Mouse (Mus musculus): ENCODE measurements around the gene 4930507D05Rik. TPM values are rescaled to one million over a fixed set of nuclear protein-coding genes. Genes with fewer than 3 reads are reported as not detected.
A peak's percentile ranks its signal among the peaks of the same experiment; 100 is the strongest.
"Not testable (repeated sequence)": the region's sequence is repeated elsewhere in the genome, so short reads cannot be mapped to it uniquely, and the experiment has no call there.

Gene 4930507D05Rik
- polyA plus RNA-seq, 1 experiment from 2014 or later: 0.63 TPM

DNA sequence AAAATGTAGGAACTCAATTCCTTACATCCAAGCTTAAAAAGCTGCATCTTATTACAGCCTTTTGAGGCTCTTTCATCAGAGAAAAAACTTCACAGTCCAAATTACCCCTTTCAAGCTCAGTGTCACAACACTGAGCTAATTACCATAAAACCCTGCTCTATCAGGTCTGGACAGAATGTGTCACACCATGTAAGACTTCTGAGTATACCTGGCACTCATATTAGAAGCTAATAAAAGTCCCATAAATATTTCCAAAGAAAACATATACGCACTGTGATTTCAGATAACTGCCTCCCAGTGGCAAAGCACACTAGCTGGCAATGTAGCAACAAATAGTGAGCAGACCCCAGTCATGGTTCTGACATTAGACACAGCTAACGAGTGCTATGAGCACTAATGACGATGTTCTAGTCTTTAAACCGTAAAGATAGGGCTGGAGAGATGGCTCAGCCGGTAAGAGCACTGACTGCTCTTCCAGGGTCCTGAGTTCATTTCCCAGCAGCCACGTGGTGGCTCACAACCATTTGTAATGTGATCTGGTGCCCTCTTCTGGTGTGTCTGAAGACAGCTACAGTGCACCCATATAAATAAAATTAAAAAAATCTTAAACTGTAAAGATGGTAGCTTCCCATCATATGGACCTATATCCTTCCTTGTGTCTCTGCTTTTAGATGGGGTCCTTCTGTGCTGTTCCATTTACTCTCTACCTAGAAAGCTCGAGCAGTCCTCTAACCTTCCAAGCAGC is 32.0 kb downstream of the 4930507D05Rik start:
- no peak overlapping the region for H3K4me3 ChIP-seq
- H3K9me3 ChIP-seq (replicated peaks): no peaks in the 10 kb centered on the region
- WGBS: 74% methylated on average over 7 of the region's 7 CpGs
- no peak overlapping the region for H3K27ac ChIP-seq (ENCODE audit: poor library complexity, severe bottlenecking)
- H3K36me3 ChIP-seq: peaks cover 5% of the 10 kb centered on the region; the same call in 1 of the 2 replicates
- no peak overlapping the region for H3K4me2 ChIP-seq
- no peak overlapping the region for H3K9ac ChIP-seq
- no peaks in the 10 kb centered on the region for H3K4me1 ChIP-seq (replicated peaks)
- H3K27me3 ChIP-seq (replicated peaks): no peaks in the 10 kb centered on the region
- ATAC-seq (ENCODE audit: insufficient number of reproducible peaks, low FRiP score): no peak

DNA sequence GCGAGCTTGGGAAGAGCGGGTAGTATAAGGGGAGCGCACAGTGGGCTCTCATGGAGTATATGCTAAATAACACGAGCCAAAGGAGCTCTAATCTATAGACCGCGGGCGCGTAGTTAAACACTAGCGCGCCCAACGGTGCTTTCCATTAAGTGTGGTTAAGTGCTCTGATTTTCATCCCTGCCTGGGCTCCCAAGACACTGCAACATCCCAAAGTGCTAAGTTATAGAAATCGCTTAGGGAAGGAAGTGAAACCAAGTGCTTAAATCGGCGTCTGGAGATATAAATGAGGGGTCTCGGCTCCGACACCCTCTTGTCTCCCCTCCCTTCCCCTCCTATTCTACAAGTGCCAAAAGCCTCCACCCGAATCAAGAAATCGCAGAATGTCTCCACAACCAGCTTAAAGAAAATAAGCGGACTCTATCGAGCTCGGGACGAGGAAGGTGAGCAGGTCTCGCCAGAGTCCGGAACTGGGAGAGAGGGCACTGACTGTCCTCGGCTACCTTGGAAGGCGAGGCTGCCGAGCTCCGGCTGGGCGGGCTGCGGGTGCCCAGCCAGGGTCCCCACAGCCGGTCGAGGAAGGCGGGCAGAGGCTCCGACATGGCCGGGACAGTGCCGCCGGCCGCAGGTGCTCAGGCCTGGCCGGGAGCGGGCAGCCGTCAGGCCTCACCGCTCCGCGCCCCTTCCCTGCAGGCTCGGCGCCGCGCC is 36.7 kb downstream of the 4930507D05Rik start:
- Histone ChIP-seq H3K9me3 (replicated peaks) (no peaks in the 10 kb centered on the region), H3K4me1 (replicated peaks) (peaks cover 5% of the 10 kb centered on the region), H3K36me3 (no peaks in the 10 kb centered on the region), H3K27me3 (replicated peaks) (no peaks in the 10 kb centered on the region), H3K4me3 (peak overlapping the region; percentile 89), H3K4me2 (peak overlapping the region; percentile 87), H3K9ac (peak overlapping the region; percentile 93), H3K27ac (ENCODE audit: poor library complexity, severe bottlenecking) (peak overlapping the region; percentile 80)
- ATAC-seq (ENCODE audit: insufficient number of reproducible peaks, low FRiP score): peak; percentile 79
- under 1% methylated on average over 39 of the region's 48 CpGs for WGBS

DNA sequence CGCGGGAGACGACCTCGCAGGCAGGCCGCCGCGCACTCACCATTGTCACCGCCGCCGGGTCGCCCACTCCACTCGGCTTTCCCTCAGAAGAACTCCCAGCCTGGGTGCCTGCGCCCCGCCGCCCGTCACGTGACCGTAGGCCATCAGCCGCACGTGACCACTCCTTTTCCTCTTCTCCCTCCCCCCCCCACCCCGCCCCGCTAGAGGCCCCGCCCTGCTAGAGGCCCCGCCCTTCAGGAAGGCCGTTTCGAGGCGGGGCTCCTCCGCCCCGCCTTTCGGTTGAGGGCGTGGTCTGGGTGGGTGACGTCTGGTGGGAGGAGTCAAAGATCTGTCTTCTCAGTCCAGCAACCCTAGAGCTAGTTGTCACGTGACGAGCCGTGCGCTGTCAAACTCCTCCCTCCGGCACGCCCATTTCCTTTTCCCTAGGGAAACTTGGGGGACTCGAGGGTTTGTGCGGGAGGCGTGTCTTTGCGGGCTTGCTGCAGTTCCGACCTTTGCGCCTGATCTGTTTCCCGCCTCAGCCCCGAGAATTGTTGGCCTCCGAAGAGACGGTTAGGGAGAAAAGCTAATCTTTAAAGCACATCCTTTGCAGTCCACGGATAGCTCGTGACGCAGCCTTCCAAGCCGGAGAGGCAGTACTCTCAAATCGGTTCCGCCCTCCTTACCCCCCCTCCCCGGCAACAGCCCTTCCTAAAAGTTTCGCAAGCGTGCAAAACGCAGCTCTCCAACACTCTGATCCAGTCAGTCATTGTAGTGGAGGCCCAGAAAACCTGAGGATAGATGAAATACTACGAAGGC is 37.5 kb downstream of the 4930507D05Rik start, which contains the start of gene Vps26a:
TSS of gene Vps26a (minus strand) at position 188 of the 798 bp plus-strand sequence.
- Histone ChIP-seq H3K9ac (peak within 1 kb of the TSS; percentile 93), H3K4me1 (replicated peaks) (peaks cover 5% of the 10 kb centered on the region), H3K9me3 (replicated peaks) (no peaks in the 10 kb centered on the region), H3K4me2 (peak within 1 kb of the TSS; percentile 87), H3K36me3 (no peaks in the 10 kb centered on the region), H3K4me3 (peak within 1 kb of the TSS; percentile 89), H3K27ac (ENCODE audit: poor library complexity, severe bottlenecking) (peak within 1 kb of the TSS; percentile 80), H3K27me3 (replicated peaks) (no peaks in the 10 kb centered on the region)
- under 1% methylated on average over 57 of the region's 59 CpGs for WGBS
- peak; percentile 95 for ATAC-seq (ENCODE audit: insufficient number of reproducible peaks, low FRiP score)

DNA sequence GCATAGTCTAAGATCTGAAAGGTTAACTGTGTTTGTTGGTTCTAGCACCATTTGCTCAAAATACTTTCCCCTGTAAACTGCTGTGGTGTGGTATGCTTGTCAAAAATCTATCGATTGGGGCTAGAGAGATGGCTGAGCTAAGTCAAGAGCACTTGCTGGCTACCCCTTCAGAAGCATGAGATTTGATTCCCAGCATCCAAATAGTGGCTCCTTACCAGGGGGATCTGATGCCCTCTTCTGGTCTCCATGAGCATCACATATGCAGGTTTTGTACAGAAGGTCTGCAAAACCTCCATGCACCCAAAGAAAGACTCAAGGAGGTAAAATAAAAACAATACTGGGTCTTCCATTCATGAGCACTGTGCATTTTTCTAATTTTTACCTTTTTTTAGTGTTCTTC is 39.0 kb downstream of the 4930507D05Rik start:
- Histone ChIP-seq H3K4me2 (no peak overlapping the region), H3K36me3 (no peaks in the 10 kb centered on the region), H3K9ac (no peak overlapping the region), H3K27me3 (replicated peaks) (no peaks in the 10 kb centered on the region), H3K4me3 (no peak overlapping the region), H3K27ac (ENCODE audit: poor library complexity, severe bottlenecking) (no peak overlapping the region), H3K9me3 (replicated peaks) (no peaks in the 10 kb centered on the region), H3K4me1 (replicated peaks) (peaks cover 5% of the 10 kb centered on the region)
- ATAC-seq (ENCODE audit: insufficient number of reproducible peaks, low FRiP score): no peak
- WGBS: 21% methylated on average over 1 of the region's 1 CpGs

DNA sequence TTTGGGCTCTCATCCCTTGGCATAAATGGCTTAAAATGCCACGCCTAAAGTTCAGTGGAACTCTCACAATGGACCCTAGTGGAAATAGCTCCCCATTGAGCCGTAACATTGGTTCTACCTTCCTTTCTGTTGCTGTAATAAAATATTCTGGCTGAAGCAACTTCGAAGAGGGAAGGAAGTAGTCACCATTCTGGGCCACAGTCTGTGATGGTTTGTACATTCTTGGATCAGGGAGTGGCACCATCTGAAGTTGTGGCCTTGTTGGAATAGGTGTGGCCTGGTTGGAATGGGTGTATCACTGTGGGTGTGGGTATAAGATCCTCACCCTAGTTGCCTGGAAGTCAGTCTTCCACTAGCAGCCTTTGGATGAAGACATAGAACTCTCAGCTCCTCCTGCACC is 42.4 kb downstream of the 4930507D05Rik start:
- not testable (repeated sequence) for H3K4me1 ChIP-seq (replicated peaks); H3K4me3 ChIP-seq; H3K36me3 ChIP-seq; H3K4me2 ChIP-seq; H3K9me3 ChIP-seq (replicated peaks); ATAC-seq (ENCODE audit: insufficient number of reproducible peaks, low FRiP score); H3K27me3 ChIP-seq (replicated peaks); H3K27ac ChIP-seq (ENCODE audit: poor library complexity, severe bottlenecking); H3K9ac ChIP-seq
- WGBS: 79% methylated on average over 3 of the region's 3 CpGs

DNA sequence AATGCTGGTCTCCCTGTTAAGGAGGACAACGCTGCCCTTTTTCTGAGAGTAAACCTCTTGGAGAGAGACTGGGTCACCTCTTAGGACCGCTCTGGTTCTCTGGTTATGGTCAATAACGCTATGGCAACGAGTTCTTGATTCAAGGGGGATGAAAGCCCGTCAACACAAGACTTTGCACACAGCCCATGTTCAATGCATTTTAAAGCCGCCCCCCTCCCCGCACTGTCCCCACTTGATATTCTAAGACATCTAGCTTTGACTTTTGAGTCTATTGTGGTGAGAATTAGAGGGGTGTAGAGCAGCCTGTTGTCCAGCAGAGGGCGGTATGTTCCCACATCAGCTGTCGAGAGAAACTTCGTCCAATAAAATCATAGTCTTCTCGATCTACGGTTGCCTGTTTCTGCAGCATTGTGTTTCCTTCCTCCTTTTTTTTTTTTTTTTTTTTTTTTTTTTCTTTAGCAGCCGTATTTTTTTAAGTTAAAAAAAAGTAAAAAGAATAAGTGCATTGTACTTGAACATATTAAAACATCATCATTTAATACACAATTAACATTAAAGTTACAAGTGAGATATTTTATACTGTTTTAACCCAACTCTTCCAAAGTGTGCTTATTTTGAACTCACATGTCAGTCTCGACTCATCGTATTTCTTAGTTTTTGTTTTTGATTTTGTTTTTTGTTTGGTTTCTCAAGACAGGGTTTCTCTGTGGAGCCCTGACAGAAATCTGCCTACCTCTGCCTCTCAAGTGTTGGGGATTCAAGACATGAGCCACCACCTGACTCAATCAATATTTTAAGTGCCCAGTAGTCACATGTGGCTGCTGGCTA is 51.0 kb downstream of the 4930507D05Rik start:
- Histone ChIP-seq H3K27ac (ENCODE audit: poor library complexity, severe bottlenecking) (no peak overlapping the region), H3K4me3 (no peak overlapping the region), H3K4me2 (no peak overlapping the region), H3K36me3 (no peaks in the 10 kb centered on the region), H3K9me3 (replicated peaks) (no peaks in the 10 kb centered on the region), H3K27me3 (replicated peaks) (no peaks in the 10 kb centered on the region), H3K9ac (no peak overlapping the region), H3K4me1 (replicated peaks) (no peaks in the 10 kb centered on the region)
- 24% methylated on average over 15 of the region's 15 CpGs for WGBS
- no peak for ATAC-seq (ENCODE audit: insufficient number of reproducible peaks, low FRiP score)

Other genes with a start within 250 kb of the 4930507D05Rik start
- gene Tspan15, start 218.2 kb upstream of the 4930507D05Rik start, polyA plus RNA-seq (2016; fragmentation: Nextera tagmentation; extraction: Ambion mirVana): 5.6 and 5.7 TPM in 2 replicates
- not detected in 2 replicates for gene Tacr2, start 197.1 kb upstream of the 4930507D05Rik start, polyA plus RNA-seq (2016; fragmentation: Nextera tagmentation; extraction: Ambion mirVana)
- 215 and 227 TPM in 2 replicates for gene Hk1, start 69.6 kb upstream of the 4930507D05Rik start, polyA plus RNA-seq (2016; fragmentation: Nextera tagmentation; extraction: Ambion mirVana)
- gene Hkdc1, start 27.0 kb upstream of the 4930507D05Rik start, polyA plus RNA-seq (2016; fragmentation: Nextera tagmentation; extraction: Ambion mirVana): 0.22 and 0.26 TPM in 2 replicates
- 29.0 and 30.3 TPM in 2 replicates for gene Supv3l1, start 249 bp downstream of the 4930507D05Rik start, polyA plus RNA-seq (2016; fragmentation: Nextera tagmentation; extraction: Ambion mirVana)
- 77.7 and 81.4 TPM in 2 replicates for gene Vps26a, start 37.3 kb downstream of the 4930507D05Rik start, polyA plus RNA-seq (2016; fragmentation: Nextera tagmentation; extraction: Ambion mirVana)
- 6.0 and 8.5 TPM in 2 replicates for gene Srgn, start 78.0 kb downstream of the 4930507D05Rik start, polyA plus RNA-seq (2016; fragmentation: Nextera tagmentation; extraction: Ambion mirVana)
- 34.4 and 38.7 TPM in 2 replicates for gene Kif1bp, start 129.0 kb downstream of the 4930507D05Rik start, polyA plus RNA-seq (2016; fragmentation: Nextera tagmentation; extraction: Ambion mirVana)
- 17.3 and 18.6 TPM in 2 replicates for gene Ddx21, start 152.8 kb downstream of the 4930507D05Rik start, polyA plus RNA-seq (2016; fragmentation: Nextera tagmentation; extraction: Ambion mirVana)
- gene Ddx50, start 201.7 kb downstream of the 4930507D05Rik start, polyA plus RNA-seq (2016; fragmentation: Nextera tagmentation; extraction: Ambion mirVana): 112 and 118 TPM in 2 replicates